Mouse (Mus musculus) erythroblast, embryonic 14.5 days (primary cell): ENCODE results near the gene Bmp3. TPM values are rescaled to one million over a fixed set of nuclear protein-coding genes. Genes with fewer than 3 reads are reported as not detected.

Experiments used
- H3K27me3 ChIP-seq: 2 replicates; pipeline ENCODE4 v1.6.1; 2012; ENCODE audit warnings: inconsistent platforms; ENCODE audit not compliant: control insufficient read depth
- H3K36me3 ChIP-seq: 2 replicates; pipeline ENCODE4 v1.6.1; 2012; ENCODE audit warnings: mild to moderate bottlenecking, inconsistent platforms; ENCODE audit not compliant: control insufficient read depth
- H3K4me1 ChIP-seq: 2 replicates; pipeline ENCODE4 v1.6.1; 2012; ENCODE audit warnings: inconsistent platforms; ENCODE audit not compliant: control insufficient read depth
- H3K4me3 ChIP-seq: replicated peaks from 2 replicates; pipeline ENCODE3; 2012; ENCODE audit warnings: moderate library complexity, mild to moderate bottlenecking, inconsistent platforms
- H3K9me3 ChIP-seq: 2 replicates; pipeline ENCODE4 v1.6.1; 2012; ENCODE audit warnings: low read length, inconsistent platforms, mixed read lengths; ENCODE audit not compliant: control insufficient read depth
- GATA1 ChIP-seq: IDR thresholded peaks from 2 replicates; pipeline ENCODE4 v1.6.1; 2012; ENCODE audit warnings: low read length, inconsistent platforms, mixed read lengths
- TAL1 ChIP-seq: IDR thresholded peaks from 3 replicates; pipeline ENCODE4 v1.6.1; 2012; ENCODE audit warnings: low read length, inconsistent platforms, mixed read lengths
- polyA plus RNA-seq: library from polyadenylated mRNA; stranded (reverse); fragments of >175 nt; gene quantifications from 2 replicates; pipeline ENCODE4 v1.2.3, GENCODE M21; 2012

Gene Bmp3
- polyA plus RNA-seq, 1 experiment, result not detected

DNA sequence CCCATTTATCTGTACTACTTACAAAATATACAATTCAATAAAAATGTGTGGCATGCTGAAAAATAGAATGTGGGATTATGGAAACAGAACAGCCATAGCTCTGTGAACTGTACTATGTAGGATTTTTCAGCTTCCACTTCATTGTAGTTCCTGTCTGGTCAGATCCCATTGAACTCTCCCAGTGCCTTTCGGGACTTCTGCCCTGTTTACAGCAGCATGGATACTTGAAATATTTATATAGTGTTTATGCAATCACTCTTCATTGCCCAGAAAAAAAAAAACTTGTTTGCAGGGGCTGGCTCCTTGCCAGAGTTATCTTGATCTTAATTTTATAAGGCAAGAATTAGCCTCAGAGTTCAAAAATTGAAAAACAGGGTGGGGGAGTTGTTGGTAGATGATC is 9.6 kb upstream of the Bmp3 start:
- H3K27me3 ChIP-seq, result no peaks in the 10 kb centered on the region
- TF ChIP-seq GATA1, result no peak
- no peak for TF ChIP-seq TAL1
- peaks cover 3% of the 10 kb centered on the region for H3K9me3 ChIP-seq
- no peak overlapping the region for H3K4me3 ChIP-seq
- H3K4me1 ChIP-seq, result no peaks in the 10 kb centered on the region
- no peaks in the 10 kb centered on the region for H3K36me3 ChIP-seq

DNA sequence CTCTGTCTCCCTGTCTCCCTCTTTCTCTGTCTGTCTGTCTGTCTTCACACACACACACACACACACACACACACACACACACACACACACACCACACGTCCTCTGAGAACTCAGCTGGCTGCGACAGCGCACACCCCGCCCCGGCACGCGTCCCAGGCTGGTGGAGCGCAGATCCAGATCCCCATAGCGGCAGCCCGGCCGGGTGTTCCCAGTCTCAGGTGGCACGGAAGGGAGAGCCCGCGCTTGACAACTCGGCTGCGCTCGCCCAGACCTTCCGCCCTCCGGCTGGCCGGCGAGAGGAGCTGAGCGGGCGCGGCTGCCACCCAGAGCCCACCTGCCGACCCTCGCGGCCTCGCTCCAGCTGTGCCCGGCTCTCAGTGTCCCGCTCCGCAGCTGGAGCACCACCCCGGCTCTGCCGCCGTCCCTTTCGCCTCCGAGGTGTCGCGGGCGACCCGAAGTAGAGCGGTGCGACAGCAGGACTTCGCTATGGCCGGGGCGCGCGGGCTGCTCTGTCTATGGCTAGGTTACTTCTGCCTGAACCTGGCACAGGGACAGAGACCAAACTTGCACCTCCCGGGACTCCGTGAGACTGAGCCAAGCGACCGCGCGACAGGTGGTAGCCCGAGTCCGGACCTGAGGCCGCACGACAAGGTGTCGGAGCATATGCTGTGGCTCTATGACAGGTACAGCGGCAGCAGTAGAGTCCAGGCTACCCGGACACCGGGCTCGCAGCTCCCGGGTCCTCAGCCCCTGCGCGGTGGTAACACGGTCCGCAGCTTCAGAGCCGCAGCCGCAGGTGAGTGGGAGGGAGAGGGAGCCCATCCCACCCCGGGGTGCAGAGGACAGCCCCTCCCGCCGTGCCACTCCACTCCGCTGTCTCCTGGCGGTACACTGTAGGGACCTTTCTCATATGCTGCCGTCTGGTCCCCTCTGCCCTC is 681 bp downstream of the Bmp3 start:
- H3K9me3 ChIP-seq, result peaks cover 3% of the 10 kb centered on the region; the same call in 1 of the 2 replicates
- peaks cover 36% of the 10 kb centered on the region for H3K27me3 ChIP-seq
- H3K36me3 ChIP-seq, result no peaks in the 10 kb centered on the region
- no peak for TF ChIP-seq GATA1
- no peak for TF ChIP-seq TAL1
- H3K4me1 ChIP-seq, result no peaks in the 10 kb centered on the region
- no peak overlapping the region for H3K4me3 ChIP-seq

DNA sequence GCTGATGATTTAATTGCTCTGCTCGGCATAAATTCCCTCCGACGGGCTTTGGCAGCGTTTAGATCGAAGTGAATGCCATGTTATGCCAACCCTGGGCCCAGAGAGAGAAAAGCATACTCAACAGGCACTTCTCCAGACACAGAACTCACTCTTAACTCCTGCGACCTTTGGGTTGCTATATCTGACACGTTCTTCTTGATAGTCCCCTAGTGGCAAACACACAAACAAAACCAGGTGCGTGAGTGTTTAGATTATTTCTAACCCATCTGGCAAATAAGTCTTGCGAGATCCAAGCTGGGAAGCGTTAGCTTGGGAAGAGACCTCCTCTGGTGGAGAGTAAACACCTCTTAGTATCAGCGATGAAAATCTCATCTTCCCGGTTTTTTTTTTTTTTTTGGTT is 1.5 kb downstream of the Bmp3 start:
- Histone ChIP-seq H3K27me3 (peaks cover 36% of the 10 kb centered on the region), H3K4me3 (no peak overlapping the region), H3K36me3 (no peaks in the 10 kb centered on the region), H3K4me1 (no peaks in the 10 kb centered on the region), H3K9me3 (peaks cover 3% of the 10 kb centered on the region; the same call in 1 of the 2 replicates)
- TF ChIP-seq GATA1 (no peak), TAL1 (no peak)

DNA sequence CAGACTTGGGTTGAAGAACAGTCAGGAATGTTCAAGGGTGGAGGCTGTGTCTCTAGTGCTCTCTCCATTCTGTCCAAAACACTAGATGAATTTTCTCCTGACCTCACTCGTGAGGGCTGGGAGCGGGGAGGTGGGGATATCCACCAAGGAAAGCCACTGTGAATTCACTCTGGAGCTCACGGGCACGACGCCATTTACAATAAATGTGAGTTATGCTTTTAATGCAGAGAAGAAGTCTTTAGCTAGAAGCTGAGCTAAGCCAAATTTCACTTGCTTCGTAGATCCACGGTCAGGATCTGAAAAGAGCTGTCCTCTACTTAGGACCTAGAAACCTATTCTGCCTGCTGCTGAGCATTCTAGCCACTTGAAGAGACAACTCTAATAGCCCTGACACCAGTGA is 2.1 kb downstream of the Bmp3 start:
- H3K4me1 ChIP-seq, result no peaks in the 10 kb centered on the region
- H3K9me3 ChIP-seq, result peaks cover 3% of the 10 kb centered on the region; the same call in 1 of the 2 replicates
- H3K36me3 ChIP-seq, result no peaks in the 10 kb centered on the region
- H3K4me3 ChIP-seq, result no peak overlapping the region
- TF ChIP-seq GATA1 (no peak), TAL1 (no peak)
- H3K27me3 ChIP-seq, result peaks cover 36% of the 10 kb centered on the region

DNA sequence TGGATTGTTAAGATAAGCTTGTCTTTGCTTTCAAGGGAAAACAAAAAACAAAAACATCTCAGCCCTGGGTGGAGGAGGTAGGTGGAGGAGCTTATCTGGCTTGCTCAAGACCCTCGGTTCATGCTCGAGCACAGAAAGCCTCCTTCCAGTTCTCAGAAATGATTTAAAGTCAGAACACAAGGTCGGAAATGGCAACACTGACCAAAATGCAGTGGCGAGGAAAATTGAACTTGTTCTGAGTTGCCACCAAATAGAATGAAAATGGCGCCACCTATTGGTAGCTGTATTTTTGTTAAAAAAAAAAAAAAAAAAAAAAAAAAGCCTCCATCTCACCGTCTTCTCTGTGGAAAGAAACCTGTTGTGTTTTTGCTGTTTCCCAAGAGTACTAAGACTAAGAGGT is 9.7 kb downstream of the Bmp3 start:
- Histone ChIP-seq H3K36me3 (no peaks in the 10 kb centered on the region), H3K27me3 (no peaks in the 10 kb centered on the region), H3K9me3 (no peaks in the 10 kb centered on the region), H3K4me3 (no peak overlapping the region), H3K4me1 (no peaks in the 10 kb centered on the region)
- TF ChIP-seq GATA1, result no peak

DNA sequence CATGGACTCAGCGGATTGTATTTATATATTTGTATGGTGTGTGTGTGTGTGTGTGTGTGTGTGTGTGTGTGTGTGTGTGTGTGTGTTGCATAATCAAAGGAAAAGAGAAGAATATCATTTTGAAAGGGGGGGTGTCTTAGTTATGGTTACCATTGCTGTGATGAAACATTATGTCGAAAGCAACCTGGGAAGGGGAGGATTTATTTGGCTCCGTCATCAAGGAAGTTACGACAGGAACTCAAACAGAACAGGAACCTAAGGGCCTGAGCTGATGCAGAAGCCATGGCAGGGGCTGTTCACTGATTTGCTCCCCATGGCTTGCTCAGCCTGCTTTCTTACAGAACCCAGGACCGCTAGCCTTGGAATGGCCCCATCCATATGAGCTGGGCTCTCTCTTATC is 10.9 kb downstream of the Bmp3 start:
- no peaks in the 10 kb centered on the region for H3K4me1 ChIP-seq
- TF ChIP-seq GATA1, result no peak
- no peak for TF ChIP-seq TAL1
- H3K36me3 ChIP-seq, result no peaks in the 10 kb centered on the region
- H3K4me3 ChIP-seq, result no peak overlapping the region
- H3K9me3 ChIP-seq, result no peaks in the 10 kb centered on the region
- H3K27me3 ChIP-seq, result no peaks in the 10 kb centered on the region

DNA sequence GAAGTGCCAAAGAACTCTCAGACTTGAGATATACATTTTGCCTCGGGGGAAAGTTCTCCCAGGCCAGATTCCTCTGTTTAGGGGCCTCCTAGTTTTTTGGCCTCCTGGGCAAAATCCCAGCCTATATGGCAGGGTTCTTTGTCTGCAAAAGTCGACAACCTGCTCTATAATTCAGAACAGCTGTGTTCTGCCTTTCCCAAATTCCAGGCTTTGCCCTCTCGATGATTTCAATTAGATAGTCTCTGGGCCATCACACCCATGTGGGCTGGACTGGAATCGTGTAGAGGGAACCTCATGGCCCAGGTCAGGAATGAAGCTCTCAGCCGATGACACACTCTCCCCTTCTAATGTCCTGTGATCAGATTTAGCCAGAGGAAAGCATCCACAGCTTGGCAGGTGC is 21.8 kb downstream of the Bmp3 start:
- Histone ChIP-seq H3K9me3 (no peaks in the 10 kb centered on the region; the same call in 1 of the 2 replicates), H3K36me3 (no peaks in the 10 kb centered on the region), H3K4me1 (no peaks in the 10 kb centered on the region), H3K27me3 (no peaks in the 10 kb centered on the region), H3K4me3 (no peak overlapping the region)
- TF ChIP-seq GATA1, result no peak
- no peak for TF ChIP-seq TAL1

DNA sequence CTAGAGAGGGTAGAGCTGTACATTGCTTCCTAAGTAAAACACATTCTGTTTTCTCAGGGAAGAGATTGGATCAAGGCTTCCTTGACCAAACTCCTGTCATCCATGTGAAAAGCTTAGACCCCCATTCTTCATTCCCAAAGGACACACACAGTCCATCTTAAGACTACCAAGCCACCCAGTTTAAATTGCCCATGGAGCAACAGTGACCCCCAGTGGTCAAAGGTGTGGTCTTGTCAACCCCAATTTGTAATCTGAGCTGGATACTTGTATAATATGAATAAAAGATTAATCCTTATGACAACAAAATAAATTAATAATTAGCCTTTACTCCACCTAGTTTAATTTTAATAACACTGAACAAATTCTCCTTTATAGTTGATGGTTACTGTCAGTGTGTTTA is 24.7 kb downstream of the Bmp3 start:
- H3K9me3 ChIP-seq, result no peaks in the 10 kb centered on the region
- no peak overlapping the region for H3K4me3 ChIP-seq
- H3K36me3 ChIP-seq, result no peaks in the 10 kb centered on the region
- H3K27me3 ChIP-seq, result no peaks in the 10 kb centered on the region
- no peaks in the 10 kb centered on the region for H3K4me1 ChIP-seq
- TF ChIP-seq TAL1 (no peak), GATA1 (no peak)

DNA sequence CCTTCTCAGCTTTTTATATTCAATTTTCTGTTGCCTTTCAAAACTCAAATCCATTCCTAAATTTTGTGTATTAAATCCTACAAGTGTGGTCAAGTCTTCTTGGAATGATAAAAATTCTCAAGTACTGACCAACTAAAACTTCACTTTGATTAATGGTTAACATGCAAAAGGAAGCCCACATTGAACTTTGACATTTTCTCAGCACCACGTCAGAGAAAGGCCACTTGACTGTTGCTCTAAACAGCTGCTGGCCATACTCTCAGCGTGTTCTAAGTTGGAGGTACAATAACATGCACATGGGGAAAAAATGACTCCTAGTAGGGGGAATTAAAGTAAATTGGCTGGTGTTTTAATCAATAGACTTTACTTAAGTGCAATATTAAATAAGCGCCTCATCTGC is 27.9 kb downstream of the Bmp3 start:
- Histone ChIP-seq H3K4me3 (no peak overlapping the region), H3K9me3 (no peaks in the 10 kb centered on the region), H3K36me3 (no peaks in the 10 kb centered on the region), H3K4me1 (no peaks in the 10 kb centered on the region), H3K27me3 (no peaks in the 10 kb centered on the region)
- no peak for TF ChIP-seq TAL1
